Mouse (Mus musculus): Measurements from ENCODE around the gene Cpsf6.
"Not testable (repeated sequence)": the region's sequence is repeated elsewhere in the genome, so short reads cannot be mapped to it uniquely, and the experiment has no call there.

Cpsf6 gene

GRCm38 (mm10) chr10:117399839-117400238 lies 20.0 kb upstream of the Cpsf6 start:
- DNase-seq (ENCODE audit: low spot score): no peak

- DNase-seq (ENCODE audit: low spot score): no peak
These were observed 19.4 kb upstream of the Cpsf6 start for GRCm38 (mm10) chr10:117399196-117399595.

- peak; percentile 62 for DNase-seq (ENCODE audit: low spot score)
These were observed 18.4 kb upstream of the Cpsf6 start for GRCm38 (mm10) chr10:117398044-117398780.

GRCm38 (mm10) chr10:117397106-117397625 lies 17.4 kb upstream of the Cpsf6 start:
- no peak for DNase-seq (ENCODE audit: low spot score)

GRCm38 (mm10) chr10:117396386-117397048 lies 16.7 kb upstream of the Cpsf6 start:
- no peak for DNase-seq (ENCODE audit: low spot score)

GRCm38 (mm10) chr10:117395801-117396200 lies 16.0 kb upstream of the Cpsf6 start:
- no peak for DNase-seq (ENCODE audit: low spot score)

GRCm38 (mm10) chr10:117394738-117395550 lies 15.1 kb upstream of the Cpsf6 start:
- no peak for DNase-seq (ENCODE audit: low spot score)

- DNase-seq (ENCODE audit: low spot score): no peak
These were observed 14.1 kb upstream of the Cpsf6 start for GRCm38 (mm10) chr10:117393891-117394395.

- peak; percentile 72 for DNase-seq (ENCODE audit: low spot score)
These were observed 13.5 kb upstream of the Cpsf6 start for GRCm38 (mm10) chr10:117393196-117393890.

- no peak for DNase-seq (ENCODE audit: low spot score)
These were observed 13.0 kb upstream of the Cpsf6 start for GRCm38 (mm10) chr10:117392832-117393195.

GRCm38 (mm10) chr10:117392397-117392796 lies 12.6 kb upstream of the Cpsf6 start:
- DNase-seq (ENCODE audit: low spot score): not testable (repeated sequence)

- DNase-seq (ENCODE audit: low spot score): no peak
These were observed 12.0 kb upstream of the Cpsf6 start for GRCm38 (mm10) chr10:117391801-117392200.

GRCm38 (mm10) chr10:117391057-117391456 lies 11.2 kb upstream of the Cpsf6 start:
- DNase-seq (ENCODE audit: low spot score): no peak

- DNase-seq (ENCODE audit: low spot score): no peak
These were observed 10.4 kb upstream of the Cpsf6 start for GRCm38 (mm10) chr10:117389904-117390875.

GRCm38 (mm10) chr10:117389371-117389740 lies 9.5 kb upstream of the Cpsf6 start:
- DNase-seq (ENCODE audit: low spot score): no peak

- DNase-seq (ENCODE audit: low spot score): no peak
These were observed 9.0 kb upstream of the Cpsf6 start for GRCm38 (mm10) chr10:117388637-117389370.

GRCm38 (mm10) chr10:117387961-117388636 lies 8.3 kb upstream of the Cpsf6 start:
- not testable (repeated sequence) for DNase-seq (ENCODE audit: low spot score)

GRCm38 (mm10) chr10:117386981-117387380 lies 7.2 kb upstream of the Cpsf6 start:
- DNase-seq (ENCODE audit: low spot score): no peak

GRCm38 (mm10) chr10:117386261-117386660 lies 6.4 kb upstream of the Cpsf6 start:
- no peak for DNase-seq (ENCODE audit: low spot score)
